Mouse (Mus musculus) kidney, adult 2 months (tissue): ENCODE measurements at regions not wholly inside any gene's neighbourhood (a gene's known extent, or its start where the extent isn't known, plus 50 kb on each side); places are given as distances from the start of the nearest gene placed in this dataset.

Experiments used
- DNase-seq: peaks from one replicate; pipeline ENCODE4 v3.0.0; 2021
- H3K27ac ChIP-seq: fragments of 200-500 bp; 2 replicates; pipeline ENCODE4 v1.5.1; 2012; ENCODE audit warnings: low read depth, low read length, control low read depth, inconsistent platforms; ENCODE audit not compliant: insufficient read depth
- H3K27me3 ChIP-seq: fragments of 200-500 bp; replicated peaks from 2 replicates; pipeline ENCODE4 v1.6.1; 2012; ENCODE audit warnings: mild to moderate bottlenecking, moderate library complexity, low read length, inconsistent platforms; ENCODE audit not compliant: control insufficient read depth, insufficient read depth
- H3K36me3 ChIP-seq: fragments of 200-500 bp; 2 replicates; pipeline ENCODE4 v1.6.1; 2012; ENCODE audit warnings: mild to moderate bottlenecking, moderate library complexity, low read length, inconsistent platforms; ENCODE audit not compliant: control insufficient read depth, insufficient read depth
- H3K4me1 ChIP-seq: fragments of 200-500 bp; 2 replicates; pipeline ENCODE4 v1.6.1; 2011; ENCODE audit warnings: low read length; ENCODE audit not compliant: control insufficient read depth, insufficient read depth
- H3K4me3 ChIP-seq: fragments of 200-500 bp; 2 replicates; pipeline ENCODE4 v1.5.1; 2011; ENCODE audit warnings: mild to moderate bottlenecking, low read depth, low read length, control low read depth; ENCODE audit not compliant: insufficient read depth
- CTCF ChIP-seq: fragments of 200-500 bp; conservative IDR thresholded peaks from 2 replicates; pipeline ENCODE4 v1.5.1; 2011; ENCODE audit warnings: low read depth, mild to moderate bottlenecking, control low read depth, low read length, moderate library complexity, mixed read lengths; ENCODE audit not compliant: insufficient read depth, insufficient read length
- POLR2A ChIP-seq: fragments of 200-500 bp; IDR thresholded peaks from one replicate; pipeline ENCODE4 v1.6.1; 2011; ENCODE audit warnings: low read depth, low read length, control low read depth
- WGBS: fragments of 180-500 bp; shearing (Covaris S2); methylation state at CpG from one replicate; pipeline ENCODE4 v1.1.7; 2018; 5-methylcytosine and 5-hydroxymethylcytosine counted together

GRCm38 (mm10) chr13:119178212-119178611 lies 250.2 kb upstream of the Paip1 start:
- no peak overlapping the region for H3K27ac ChIP-seq
- H3K4me1 ChIP-seq, result no peaks in the 10 kb centered on the region
- 45% methylated on average over 5 of the region's 5 CpGs for WGBS
- DNase-seq, result no peak
- TF ChIP-seq POLR2A (no peak), CTCF (no peak)
- H3K4me3 ChIP-seq, result no peak overlapping the region
- H3K36me3 ChIP-seq, result no peaks in the 10 kb centered on the region
- no peaks in the 10 kb centered on the region for H3K27me3 ChIP-seq

- TF ChIP-seq POLR2A (no peak), CTCF (no peak)
- Histone ChIP-seq H3K4me3 (no peak overlapping the region), H3K36me3 (no peaks in the 10 kb centered on the region), H3K27ac (no peak overlapping the region), H3K27me3 (no peaks in the 10 kb centered on the region), H3K4me1 (no peaks in the 10 kb centered on the region)
- DNase-seq, result no peak
- 5% methylated on average over 1 of the region's 1 CpGs for WGBS
Measured at GRCm38 (mm10) chr13:119179157-119179920, 249.1 kb upstream of the Paip1 start.

GRCm38 (mm10) chr13:119184322-119184877 lies 244.0 kb upstream of the Paip1 start:
- TF ChIP-seq POLR2A (no peak), CTCF (no peak)
- WGBS, result 94% methylated on average over 6 of the region's 6 CpGs
- Histone ChIP-seq H3K4me1 (no peaks in the 10 kb centered on the region), H3K36me3 (no peaks in the 10 kb centered on the region), H3K4me3 (no peak overlapping the region), H3K27ac (no peak overlapping the region), H3K27me3 (no peaks in the 10 kb centered on the region)
- DNase-seq, result no peak

GRCm38 (mm10) chr13:119185567-119186143 lies 242.7 kb upstream of the Paip1 start:
- 98% methylated on average over 5 of the region's 5 CpGs for WGBS
- no peak overlapping the region for H3K27ac ChIP-seq
- H3K4me3 ChIP-seq, result no peak overlapping the region
- DNase-seq, result no peak
- no peaks in the 10 kb centered on the region for H3K4me1 ChIP-seq
- TF ChIP-seq POLR2A, result no peak
- no peak for TF ChIP-seq CTCF
- H3K36me3 ChIP-seq, result no peaks in the 10 kb centered on the region
- H3K27me3 ChIP-seq, result no peaks in the 10 kb centered on the region

- WGBS, result 84% methylated on average over 11 of the region's 11 CpGs
- H3K27me3 ChIP-seq, result no peaks in the 10 kb centered on the region
- no peak overlapping the region for H3K4me3 ChIP-seq
- no peak for TF ChIP-seq CTCF
- no peak for TF ChIP-seq POLR2A
- no peaks in the 10 kb centered on the region for H3K36me3 ChIP-seq
- no peaks in the 10 kb centered on the region for H3K4me1 ChIP-seq
- H3K27ac ChIP-seq, result no peak overlapping the region
- no peak for DNase-seq
Measured at GRCm38 (mm10) chr13:119231556-119231955, 196.8 kb upstream of the Paip1 start.

GRCm38 (mm10) chr13:119232100-119233029 lies 196.0 kb upstream of the Paip1 start:
- no peak overlapping the region for H3K27ac ChIP-seq
- TF ChIP-seq POLR2A, result no peak
- no peak for TF ChIP-seq CTCF
- H3K4me1 ChIP-seq, result no peaks in the 10 kb centered on the region
- DNase-seq, result no peak
- WGBS, result 69% methylated on average over 8 of the region's 8 CpGs
- H3K27me3 ChIP-seq, result no peaks in the 10 kb centered on the region
- H3K36me3 ChIP-seq, result no peaks in the 10 kb centered on the region
- no peak overlapping the region for H3K4me3 ChIP-seq
